Mouse (Mus musculus) midbrain, embryonic 16.5 days (tissue): Measurements from ENCODE around the gene Spp2. TPM values are rescaled to one million over a fixed set of nuclear protein-coding genes. Genes with fewer than 3 reads are reported as not detected.

Source experiments
- ATAC-seq: fragments of 200-750 bp; cut with Nextera tagmentation; 2 replicates; pipeline ENCODE4 v1.8.0; 2017; ENCODE audit warnings: moderate TSS enrichment
- H3K27ac ChIP-seq: fragments of 300-500 bp; sonication (generic); 2 replicates; pipeline ENCODE4 v1.5.1; 2014; ENCODE audit warnings: mild to moderate bottlenecking, low read length, mixed read lengths
- H3K27me3 ChIP-seq: fragments of 300-500 bp; sonication (generic); 2 replicates; pipeline ENCODE4 v1.6.1; 2014; ENCODE audit warnings: low read depth, low read length, mixed read lengths; ENCODE audit not compliant: control insufficient read depth, insufficient read depth
- H3K36me3 ChIP-seq: fragments of 300-500 bp; sonication (generic); 2 replicates; pipeline ENCODE4 v1.6.1; 2014; ENCODE audit warnings: mild to moderate bottlenecking, low read length, moderate library complexity, mixed read lengths; ENCODE audit not compliant: control insufficient read depth, insufficient read depth
- H3K4me1 ChIP-seq: fragments of 300-500 bp; sonication (generic); 2 replicates; pipeline ENCODE4 v1.6.1; 2014; ENCODE audit warnings: mild to moderate bottlenecking, low read length, mixed read lengths; ENCODE audit not compliant: control insufficient read depth, insufficient read depth
- H3K4me2 ChIP-seq: fragments of 300-500 bp; sonication (generic); 2 replicates; pipeline ENCODE4 v1.6.1; 2014; ENCODE audit warnings: mild to moderate bottlenecking, low read length, mixed read lengths
- H3K4me3 ChIP-seq: fragments of 300-500 bp; sonication (generic); 2 replicates; pipeline ENCODE4 v1.5.1; 2014; ENCODE audit warnings: low read depth, mild to moderate bottlenecking, low read length, moderate library complexity, mixed read lengths
- H3K9ac ChIP-seq: fragments of 300-500 bp; sonication (generic); 2 replicates; pipeline ENCODE4 v1.6.1; 2014; ENCODE audit warnings: low read depth, low read length, mixed read lengths
- H3K9me3 ChIP-seq: fragments of 300-500 bp; sonication (generic); replicated peaks from 2 replicates; pipeline ENCODE4 v1.6.1; 2014; ENCODE audit warnings: mild to moderate bottlenecking, low read length, mixed read lengths; ENCODE audit not compliant: control insufficient read depth, poor library complexity, severe bottlenecking
- whole genome bisulfite sequencing: fragments of 180-500 bp; shearing (Covaris S2); extraction: QIAGEN DNeasy Blood & Tissue Kit; methylation state at CpG from one replicate; pipeline ENCODE4 v1.1.7; 2014; 5-methylcytosine and 5-hydroxymethylcytosine counted together
- polyA plus RNA-seq: library from polyadenylated mRNA; unstranded; fragments of >200 nt; fragmentation: Nextera tagmentation; extraction: Ambion mirVana; gene quantifications from 2 replicates; pipeline ENCODE4 v1.2.1, GENCODE M21; 2015

The Spp2 gene
- polyA plus RNA-seq, 1 experiment from 2014 or later, result 0.74 TPM

DNA sequence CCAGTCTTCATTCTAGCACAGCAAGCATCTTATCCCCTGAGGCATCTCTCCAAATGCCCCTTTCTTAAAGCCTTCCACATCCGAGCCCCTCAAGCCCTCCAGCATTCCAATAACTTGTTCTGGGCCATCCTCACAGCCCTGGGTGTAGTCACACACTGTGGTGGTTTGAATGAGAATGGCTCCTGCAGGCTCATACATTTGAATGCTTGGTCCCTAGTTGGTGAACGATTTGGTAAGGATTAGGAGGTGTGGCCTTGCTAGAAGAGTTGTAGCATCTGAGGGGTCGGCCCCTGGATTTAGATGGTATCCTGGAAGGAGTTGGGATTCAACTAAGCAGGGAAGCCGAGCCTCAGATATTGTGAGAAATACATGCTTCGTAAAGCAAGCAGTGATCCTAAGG lies 61.1 kb downstream of the Spp2 start:
- no peaks in the 10 kb centered on the region for H3K27me3 ChIP-seq
- 80% methylated on average over 5 of the region's 5 CpGs for WGBS
- no peak overlapping the region for H3K4me2 ChIP-seq
- no peak overlapping the region for H3K27ac ChIP-seq
- no peak for ATAC-seq
- H3K4me3 ChIP-seq, result no peak overlapping the region
- H3K36me3 ChIP-seq, result no peaks in the 10 kb centered on the region
- H3K9me3 ChIP-seq, result no peaks in the 10 kb centered on the region
- H3K9ac ChIP-seq, result no peak overlapping the region
- peaks cover 3% of the 10 kb centered on the region; the same call in 1 of the 2 replicates for H3K4me1 ChIP-seq

DNA sequence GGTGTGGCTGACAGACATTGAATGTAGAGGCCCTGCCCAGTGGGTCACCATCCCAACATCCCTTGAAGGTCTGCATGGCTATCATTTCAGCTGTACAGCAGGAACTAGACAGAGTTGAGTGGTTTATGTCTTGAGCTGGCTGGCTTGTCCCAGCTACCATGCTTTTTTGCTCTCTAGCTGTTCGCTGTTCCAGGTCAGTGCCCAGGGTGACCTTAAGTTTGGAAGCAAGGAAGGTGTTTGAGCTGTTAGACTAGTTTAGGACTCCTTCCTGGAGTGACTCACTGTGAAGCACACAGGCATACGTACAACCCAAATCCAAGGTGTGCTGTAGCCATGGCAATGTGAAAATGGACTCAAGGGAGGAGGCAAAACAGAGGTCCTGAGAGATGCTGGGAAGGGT lies 61.6 kb downstream of the Spp2 start:
- ATAC-seq, result no peak
- 92% methylated on average over 2 of the region's 2 CpGs for WGBS
- no peaks in the 10 kb centered on the region for H3K27me3 ChIP-seq

DNA sequence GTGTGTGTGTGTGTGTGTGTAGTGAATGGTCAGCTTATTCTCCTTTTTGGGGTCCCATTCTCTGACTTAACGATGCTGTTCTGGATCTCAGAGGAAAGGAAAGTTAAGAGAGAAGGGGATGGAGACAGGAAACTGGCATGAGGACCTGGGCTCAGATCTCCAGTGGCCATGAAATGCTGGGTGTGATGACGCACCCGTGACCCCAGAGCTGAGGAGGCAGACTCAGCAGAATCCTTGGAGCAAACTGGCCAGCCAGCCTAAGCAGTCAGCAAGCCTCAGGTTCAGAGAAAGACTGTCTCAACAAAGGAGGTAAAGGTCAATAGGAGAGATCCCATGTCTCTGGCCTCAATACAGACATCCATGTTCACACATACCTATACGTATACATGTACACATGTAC lies 63.0 kb downstream of the Spp2 start:
- H3K27ac ChIP-seq, result no peak overlapping the region
- H3K27me3 ChIP-seq, result no peaks in the 10 kb centered on the region
- no peaks in the 10 kb centered on the region for H3K36me3 ChIP-seq
- no peak for ATAC-seq
- no peak overlapping the region for H3K4me3 ChIP-seq
- H3K4me2 ChIP-seq, result no peak overlapping the region
- 96% methylated on average over 4 of the region's 4 CpGs for WGBS
- no peak overlapping the region for H3K9ac ChIP-seq
- H3K4me1 ChIP-seq, result peaks cover 3% of the 10 kb centered on the region; the same call in 1 of the 2 replicates
- no peaks in the 10 kb centered on the region for H3K9me3 ChIP-seq

More for the DNA sequence above, 61.6 kb downstream of the Spp2 start:
- H3K9ac ChIP-seq, result no peak overlapping the region
- no peak overlapping the region for H3K27ac ChIP-seq
- H3K4me1 ChIP-seq, result peaks cover 3% of the 10 kb centered on the region; the same call in 1 of the 2 replicates
- H3K4me3 ChIP-seq, result no peak overlapping the region
- no peaks in the 10 kb centered on the region for H3K9me3 ChIP-seq
- no peak overlapping the region for H3K4me2 ChIP-seq
- no peaks in the 10 kb centered on the region for H3K36me3 ChIP-seq

DNA sequence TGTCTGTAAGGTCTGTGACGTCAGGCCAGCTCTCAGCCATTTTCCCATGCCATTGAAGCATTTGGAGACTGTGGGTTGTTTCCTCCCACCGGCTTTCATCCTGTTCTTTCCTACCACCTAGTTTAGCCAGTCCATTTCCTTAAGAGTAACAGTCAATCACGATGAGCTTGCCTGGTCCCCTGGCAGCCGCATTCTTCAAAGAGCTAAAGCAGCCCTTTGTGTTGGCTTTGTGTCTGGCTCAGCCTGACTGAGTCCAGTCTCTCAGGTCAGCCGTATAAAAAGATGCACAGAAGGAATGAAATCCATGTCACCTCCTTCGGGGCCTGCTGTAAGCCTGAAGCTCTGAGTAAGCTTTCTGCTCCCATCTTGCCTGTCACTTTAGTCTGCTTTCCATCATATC lies 65.5 kb downstream of the Spp2 start:
- Histone ChIP-seq H3K4me3 (no peak overlapping the region), H3K4me1 (peaks cover 3% of the 10 kb centered on the region; the same call in 1 of the 2 replicates), H3K27me3 (no peaks in the 10 kb centered on the region), H3K9me3 (no peaks in the 10 kb centered on the region), H3K4me2 (no peak overlapping the region), H3K9ac (0 out of 2 replicates have a peak overlapping the region, but pooled peaks have one; percentile 5), H3K36me3 (no peaks in the 10 kb centered on the region), H3K27ac (peak overlapping the region; percentile 44)
- WGBS, result 11% methylated on average over 6 of the region's 6 CpGs
- peak; percentile 44; the same call in 1 of the 2 replicates for ATAC-seq

DNA sequence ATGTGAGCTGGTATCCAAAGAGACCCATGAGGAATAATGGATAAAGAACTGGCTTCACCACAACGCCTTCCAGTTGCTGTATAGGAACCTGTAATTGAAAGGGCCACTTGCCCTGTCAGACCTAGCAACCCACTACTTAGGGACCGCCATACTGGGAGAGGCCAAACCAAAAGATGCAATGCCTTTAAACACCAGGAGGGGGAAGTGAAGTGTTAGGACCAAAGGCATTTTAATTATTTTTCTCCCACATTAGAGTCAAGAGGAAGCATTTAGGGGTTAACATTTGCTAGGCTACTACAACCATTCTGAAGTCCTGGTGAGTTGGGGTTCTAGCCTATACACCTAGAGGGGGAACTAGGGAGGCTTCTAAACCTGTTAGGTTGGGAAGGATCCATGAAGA lies 67.1 kb downstream of the Spp2 start:
- H3K4me3 ChIP-seq, result no peak overlapping the region
- H3K4me2 ChIP-seq, result no peak overlapping the region
- H3K27ac ChIP-seq, result no peak overlapping the region
- no peaks in the 10 kb centered on the region for H3K9me3 ChIP-seq
- H3K4me1 ChIP-seq, result peaks cover 8% of the 10 kb centered on the region
- H3K9ac ChIP-seq, result no peak overlapping the region
- H3K27me3 ChIP-seq, result no peaks in the 10 kb centered on the region
- WGBS, result 78% methylated on average over 2 of the region's 2 CpGs
- ATAC-seq, result no peak
- H3K36me3 ChIP-seq, result no peaks in the 10 kb centered on the region

DNA sequence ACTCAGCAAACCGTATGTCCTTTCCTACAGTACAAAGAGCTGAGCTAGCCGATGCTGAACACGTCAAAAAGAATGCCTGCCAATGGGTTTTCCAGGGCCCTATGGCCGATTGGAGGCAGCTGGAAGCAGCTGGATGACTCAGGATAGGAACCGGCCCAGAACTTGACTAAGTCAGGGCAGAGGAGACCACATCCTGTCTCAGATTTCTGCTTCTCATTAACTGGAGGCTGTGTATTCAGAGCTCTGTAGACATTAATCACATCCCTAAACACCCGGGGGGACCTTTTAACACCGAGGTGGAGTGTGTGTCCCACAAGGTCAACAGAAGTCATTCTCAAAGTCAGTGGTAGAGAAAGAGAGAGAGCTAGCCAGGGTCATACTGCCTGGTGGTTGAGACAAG lies 67.8 kb downstream of the Spp2 start:
- WGBS, result 72% methylated on average over 7 of the region's 7 CpGs
- no peak for ATAC-seq
- H3K4me1 ChIP-seq, result peaks cover 8% of the 10 kb centered on the region

DNA sequence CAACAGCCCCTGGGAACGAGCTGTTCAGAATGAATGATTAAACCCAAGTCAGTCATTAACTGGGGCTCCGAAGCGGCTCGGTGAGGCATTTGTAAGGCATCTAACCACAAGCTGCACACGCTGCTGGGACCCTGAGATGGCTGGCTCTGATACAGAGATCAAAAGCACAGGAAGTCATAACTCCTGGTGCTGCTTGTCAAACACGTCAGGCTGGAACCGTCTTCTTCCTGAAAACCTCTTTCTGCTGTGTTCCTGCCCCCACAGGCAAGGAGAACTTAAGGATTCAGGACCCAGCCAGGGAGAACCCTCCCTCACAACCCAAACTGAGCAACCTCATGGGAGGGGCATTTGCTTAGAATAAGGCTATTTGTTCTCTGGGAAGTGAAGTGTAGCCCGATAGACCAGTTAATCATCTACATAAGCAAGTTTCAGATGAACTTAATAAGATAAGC lies 68.8 kb downstream of the Spp2 start:
- H3K4me3 ChIP-seq, result no peak overlapping the region
- no peaks in the 10 kb centered on the region for H3K27me3 ChIP-seq
- H3K9ac ChIP-seq, result no peak overlapping the region
- no peak overlapping the region for H3K27ac ChIP-seq
- no peak overlapping the region for H3K4me2 ChIP-seq
- H3K36me3 ChIP-seq, result no peaks in the 10 kb centered on the region
- peaks cover 8% of the 10 kb centered on the region for H3K4me1 ChIP-seq
- WGBS, result 43% methylated on average over 8 of the region's 8 CpGs
- ATAC-seq, result no peak
- no peaks in the 10 kb centered on the region for H3K9me3 ChIP-seq

More for the DNA sequence above, 67.8 kb downstream of the Spp2 start:
- Histone ChIP-seq H3K9me3 (no peaks in the 10 kb centered on the region), H3K4me3 (no peak overlapping the region), H3K27ac (no peak overlapping the region), H3K9ac (no peak overlapping the region), H3K4me2 (no peak overlapping the region), H3K27me3 (no peaks in the 10 kb centered on the region), H3K36me3 (no peaks in the 10 kb centered on the region)

Other genes starting within 250 kb of the Spp2 start
- gene Ugt1a5, start 240.9 kb upstream of the Spp2 start, polyA plus RNA-seq, result not detected in 2 replicates
- not detected in 2 replicates for gene Ugt1a2, start 206.4 kb upstream of the Spp2 start, polyA plus RNA-seq
- gene Dnajb3, start 201.2 kb upstream of the Spp2 start, polyA plus RNA-seq, result 12.8 and 13.1 TPM in 2 replicates
- not detected in 2 replicates for gene Ugt1a1, start 195.0 kb upstream of the Spp2 start, polyA plus RNA-seq
- gene Mroh2a, start 180.0 kb upstream of the Spp2 start, polyA plus RNA-seq, result 0.75 and 0.92 TPM in 2 replicates
- gene Hjurp, start 129.3 kb upstream of the Spp2 start, polyA plus RNA-seq, result 77.3 and 87.0 TPM in 2 replicates
- 0.11 and 0.17 TPM in 2 replicates for gene Trpm8, start 129.3 kb upstream of the Spp2 start, polyA plus RNA-seq
- gene Glrp1, start 103.1 kb downstream of the Spp2 start, polyA plus RNA-seq, result not detected in 2 replicates